Mouse (Mus musculus): ENCODE measurements around the gene Elovl6.

The Elovl6 gene

DNA sequence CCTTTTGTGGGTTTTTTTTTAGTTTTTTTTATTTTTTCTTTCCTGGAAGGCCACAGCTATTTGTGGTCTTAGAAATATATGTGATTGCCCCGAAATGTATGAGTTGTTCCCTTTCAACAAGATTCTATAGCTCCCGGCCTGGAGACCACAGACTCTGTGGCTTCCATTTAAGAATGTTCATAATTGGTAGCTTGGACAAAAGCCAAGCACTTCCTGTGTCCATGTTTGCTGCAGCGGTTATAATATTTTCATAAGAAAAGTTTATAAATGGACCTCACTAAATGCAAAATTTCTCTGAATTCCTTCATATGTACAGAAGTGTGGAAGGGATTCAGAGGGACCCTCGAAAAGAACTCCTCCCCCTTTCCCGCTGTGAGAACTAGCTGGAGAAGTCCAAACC lies 114.6 kb downstream of the Elovl6 start:
- no peak for DNase-seq (ENCODE audit: low spot score in 2 of 2)

DNA sequence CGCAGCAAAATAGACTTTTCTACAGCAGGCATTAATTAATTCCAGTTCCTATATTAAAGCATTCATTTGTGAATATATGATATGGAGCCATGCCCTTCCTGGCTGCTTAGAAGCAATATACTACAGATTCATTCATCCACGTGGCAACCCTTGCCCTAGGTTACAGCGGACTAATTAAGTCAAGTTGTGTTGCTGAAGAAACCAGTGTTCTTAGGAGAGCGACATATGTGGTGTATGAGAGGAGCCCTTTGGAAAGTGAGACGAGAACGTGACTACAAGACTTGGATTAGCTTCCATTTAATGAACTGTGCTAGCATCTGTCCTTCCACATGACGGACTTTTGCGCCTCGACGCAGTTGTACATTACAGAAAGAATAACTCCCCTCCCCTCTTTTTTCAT lies 115.2 kb downstream of the Elovl6 start:
- no peak for DNase-seq (ENCODE audit: low spot score in 2 of 2)

DNA sequence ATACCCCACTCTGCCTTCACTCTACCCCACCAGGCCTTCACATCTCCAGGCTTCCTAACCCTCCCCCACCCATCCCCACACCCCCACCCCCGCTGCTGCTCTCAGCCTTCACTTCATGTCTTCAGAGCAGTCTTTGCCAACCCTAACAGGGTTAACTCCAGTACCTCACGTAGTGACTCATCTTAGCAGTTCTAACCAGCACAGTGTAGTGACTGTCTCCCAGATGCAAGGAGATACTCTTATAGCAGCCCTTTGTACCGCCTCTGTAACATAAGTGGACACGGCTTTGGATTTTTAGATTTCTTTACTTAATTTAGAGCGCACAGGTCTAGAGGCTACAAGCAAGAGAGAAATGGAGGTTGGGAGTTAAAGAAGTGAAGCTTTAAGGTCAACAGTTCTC lies 116.4 kb downstream of the Elovl6 start:
- no peak for DNase-seq (ENCODE audit: low spot score in 2 of 2)

- DNase-seq (ENCODE audit: low spot score in 2 of 2) = no peak
Observed at GRCm38 (mm10) chr3:129649586-129650292, 117.6 kb downstream of the Elovl6 start.

- no peak for DNase-seq (ENCODE audit: low spot score in 2 of 2)
Observed at GRCm38 (mm10) chr3:129650293-129650612, 118.1 kb downstream of the Elovl6 start.

DNA sequence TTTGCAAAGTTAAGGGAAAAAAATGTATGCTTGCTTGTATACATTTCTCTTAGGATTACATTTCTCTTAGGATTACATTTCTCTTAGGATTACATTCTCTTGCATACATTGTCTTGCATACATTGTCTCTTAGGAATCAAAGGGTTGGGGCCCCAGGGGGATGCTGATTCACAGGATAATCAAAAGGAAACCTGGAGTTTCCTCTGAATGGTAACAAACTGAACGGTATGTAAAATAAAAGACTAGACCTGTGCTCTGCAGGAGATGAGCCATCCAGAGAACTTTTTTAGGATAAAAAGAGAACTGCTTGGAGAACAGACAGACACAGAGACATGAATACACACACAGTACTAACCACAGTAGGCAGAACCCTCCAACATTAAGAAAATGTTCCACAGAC lies 118.8 kb downstream of the Elovl6 start:
- DNase-seq (ENCODE audit: low spot score in 2 of 2) = no peak

DNA sequence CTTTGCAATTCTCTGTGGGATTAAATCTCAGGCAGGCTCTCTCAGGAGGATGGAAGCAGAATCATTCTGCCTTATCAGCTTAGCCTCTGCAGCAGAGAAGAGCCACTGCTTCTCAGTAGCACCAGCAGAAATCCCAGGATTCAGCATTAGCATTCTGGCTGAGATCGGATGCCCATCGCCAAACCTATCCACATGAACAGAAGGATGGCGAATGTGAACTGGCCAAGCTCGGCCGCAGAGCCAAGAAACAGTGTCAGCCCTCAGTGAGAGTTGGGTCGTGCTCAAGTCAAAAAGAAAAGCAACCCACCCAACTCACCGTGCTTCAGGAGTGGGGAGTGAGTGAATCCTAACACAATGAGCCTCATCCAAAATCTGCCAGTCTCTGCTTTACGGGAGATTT lies 119.6 kb downstream of the Elovl6 start:
- no peak for DNase-seq (ENCODE audit: low spot score in 2 of 2)

DNA sequence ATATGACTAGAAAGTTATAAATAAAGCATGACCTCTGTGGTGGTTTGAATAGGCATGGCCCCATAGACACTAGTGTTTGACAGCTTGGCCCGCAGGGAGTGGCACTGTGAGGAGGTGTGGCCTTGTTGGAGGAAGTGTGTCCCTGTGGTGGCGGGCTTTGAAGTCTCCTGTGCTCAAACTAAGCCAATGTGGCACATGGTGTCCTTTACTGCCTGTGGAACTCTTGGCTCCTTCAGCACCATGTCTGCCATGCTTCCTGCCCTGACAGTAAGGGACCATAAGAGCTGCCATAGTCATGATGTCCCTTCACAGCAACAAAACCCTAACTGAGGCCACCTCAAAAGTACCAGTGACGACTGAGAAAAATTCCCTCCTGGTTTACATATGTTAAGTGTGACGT lies 120.3 kb downstream of the Elovl6 start:
- no peak for DNase-seq (ENCODE audit: low spot score in 2 of 2)

- no peak for DNase-seq (ENCODE audit: low spot score in 2 of 2)
Observed at GRCm38 (mm10) chr3:129656540-129656939, 124.4 kb downstream of the Elovl6 start.

- no peak for DNase-seq (ENCODE audit: low spot score in 2 of 2)
Observed at GRCm38 (mm10) chr3:129657222-129657621, 125.1 kb downstream of the Elovl6 start.

DNA sequence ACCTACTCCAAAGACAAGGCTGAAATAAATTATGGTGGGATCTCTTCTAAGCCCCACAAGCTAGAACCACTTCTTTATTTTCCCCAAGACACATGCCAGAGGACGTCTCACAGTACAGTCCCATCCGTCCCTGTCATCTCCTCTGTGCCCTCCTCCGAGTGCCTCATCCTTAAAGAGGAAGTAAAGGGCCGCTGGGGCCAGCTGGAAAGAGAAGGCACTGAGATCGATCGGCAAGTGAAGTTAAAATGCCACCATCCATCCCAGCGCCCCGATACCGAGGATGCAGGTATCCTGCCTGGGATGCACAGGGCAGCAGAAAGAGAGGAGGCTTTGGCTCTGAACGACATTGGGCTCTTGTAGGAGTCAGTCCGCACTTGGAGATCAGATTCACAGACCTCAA lies 125.6 kb downstream of the Elovl6 start:
- no peak for DNase-seq (ENCODE audit: low spot score in 2 of 2)

GRCm38 (mm10) chr3:129658776-129659175 lies 126.6 kb downstream of the Elovl6 start:
- DNase-seq (ENCODE audit: low spot score in 2 of 2) = no peak

- DNase-seq (ENCODE audit: low spot score in 2 of 2) = no peak
Observed at GRCm38 (mm10) chr3:129663906-129664305, 131.8 kb downstream of the Elovl6 start.

DNA sequence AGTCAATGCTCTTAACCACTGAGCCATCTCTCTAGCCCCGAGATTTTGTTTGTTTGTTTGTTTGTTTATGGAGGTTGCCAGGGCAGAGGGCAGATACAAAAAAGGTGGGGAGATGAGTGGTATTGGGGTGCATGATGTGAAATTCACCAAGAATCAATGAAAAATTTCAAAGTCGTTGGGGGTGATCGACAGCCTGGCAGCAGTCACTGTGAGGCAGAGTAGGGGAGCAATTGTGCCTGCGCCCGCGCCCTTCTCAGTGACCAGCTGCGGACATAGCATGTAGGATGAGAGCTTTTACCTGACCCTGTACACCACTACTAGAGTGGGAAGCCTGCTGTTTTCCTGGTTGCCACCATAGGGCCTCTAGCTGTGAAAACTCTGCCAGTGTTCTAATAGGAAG lies 143.8 kb downstream of the Elovl6 start:
- no peak for DNase-seq (ENCODE audit: low spot score in 2 of 2)

- DNase-seq (ENCODE audit: low spot score in 2 of 2) = peak in 1 of 2 experiments; percentile 12
Observed at GRCm38 (mm10) chr3:129680258-129680657, 148.1 kb downstream of the Elovl6 start.

- DNase-seq (ENCODE audit: low spot score in 2 of 2) = no peak
Observed at GRCm38 (mm10) chr3:129681841-129682240, 149.7 kb downstream of the Elovl6 start.

DNA sequence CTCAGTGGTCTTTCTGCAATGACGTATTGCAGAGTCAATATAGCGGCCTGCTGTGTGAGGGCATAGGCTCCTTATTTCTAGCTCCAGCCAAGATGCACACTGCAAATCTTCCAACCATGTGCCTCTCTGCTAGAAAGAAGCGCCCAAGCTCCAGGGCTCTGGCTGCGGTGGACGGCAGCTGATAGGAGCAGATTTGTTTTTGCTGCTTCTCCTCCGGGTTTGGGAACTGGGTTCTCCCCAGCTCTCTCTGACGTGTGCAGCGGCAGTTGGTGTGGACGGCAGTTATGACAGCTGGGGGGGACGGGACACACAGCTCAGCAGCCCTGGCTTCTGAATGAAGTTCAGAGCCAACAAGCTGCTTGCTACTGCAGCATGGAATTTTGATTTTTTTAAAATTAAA lies 150.2 kb downstream of the Elovl6 start:
- DNase-seq (ENCODE audit: low spot score in 2 of 2) = peak; percentile 14 to 35

DNA sequence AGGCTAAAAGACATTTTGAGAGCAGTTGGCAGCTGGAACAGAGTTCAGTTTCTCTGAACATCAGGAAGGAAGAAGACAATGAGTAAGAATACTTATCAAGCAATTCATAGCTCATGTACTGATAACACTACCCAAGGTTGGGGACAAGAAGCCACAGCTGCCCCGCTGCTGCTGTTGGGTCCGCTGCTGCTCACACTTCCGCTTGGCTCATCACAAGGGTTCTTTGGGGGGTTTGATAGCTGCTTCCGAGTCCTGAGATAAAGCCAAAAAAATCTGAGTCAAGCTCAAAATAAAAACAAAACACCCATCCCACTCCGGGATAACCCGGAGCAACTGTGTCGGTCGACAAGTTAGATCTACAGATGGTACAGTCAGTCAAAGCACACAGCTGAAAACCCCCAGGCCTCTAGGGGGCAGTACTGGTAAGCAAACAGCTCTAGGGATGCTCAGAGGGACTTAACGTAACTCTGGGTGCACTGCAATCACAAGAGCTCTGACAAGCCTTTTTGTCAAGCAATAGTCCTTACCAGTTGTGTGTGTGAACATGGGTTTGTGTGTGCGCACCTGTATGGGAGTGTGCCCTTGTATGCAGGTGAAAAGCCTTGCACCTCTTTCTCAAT lies 151.0 kb downstream of the Elovl6 start:
- no peak for DNase-seq (ENCODE audit: low spot score in 2 of 2)

GRCm38 (mm10) chr3:129686196-129686595 lies 154.0 kb downstream of the Elovl6 start:
- no peak for DNase-seq (ENCODE audit: low spot score in 2 of 2)

DNA sequence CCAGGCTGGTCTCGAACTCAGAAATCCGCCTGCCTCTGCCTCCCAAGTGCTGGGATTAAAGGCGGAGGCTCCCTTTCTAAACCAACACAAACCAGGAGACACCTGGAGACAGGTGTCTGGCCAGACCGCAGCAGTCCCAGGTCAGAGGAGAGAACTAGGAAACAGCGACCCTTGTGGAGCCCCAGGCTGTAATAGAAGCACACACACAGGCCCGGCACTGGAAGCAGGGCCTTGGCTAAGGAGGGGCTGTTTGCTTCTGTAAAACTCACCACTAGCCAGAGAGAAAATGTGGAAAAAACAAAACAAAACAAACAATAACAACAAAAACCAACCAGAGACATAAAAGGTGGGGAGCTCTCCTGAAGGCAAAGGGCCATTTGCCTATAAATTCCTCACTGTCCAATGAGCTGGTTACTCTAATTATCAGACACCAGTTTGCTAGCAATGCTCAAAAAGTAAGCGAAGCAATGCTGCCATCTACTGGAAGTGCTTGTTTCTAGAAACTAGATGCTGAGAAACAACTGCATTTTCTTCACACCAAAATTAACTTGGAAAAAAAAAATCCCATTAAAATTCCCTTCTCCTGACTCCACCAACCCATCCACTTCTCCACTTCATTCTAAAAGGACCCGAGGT lies 154.7 kb downstream of the Elovl6 start:
- DNase-seq (ENCODE audit: low spot score in 2 of 2) = peak; percentile 48 to 81

DNA sequence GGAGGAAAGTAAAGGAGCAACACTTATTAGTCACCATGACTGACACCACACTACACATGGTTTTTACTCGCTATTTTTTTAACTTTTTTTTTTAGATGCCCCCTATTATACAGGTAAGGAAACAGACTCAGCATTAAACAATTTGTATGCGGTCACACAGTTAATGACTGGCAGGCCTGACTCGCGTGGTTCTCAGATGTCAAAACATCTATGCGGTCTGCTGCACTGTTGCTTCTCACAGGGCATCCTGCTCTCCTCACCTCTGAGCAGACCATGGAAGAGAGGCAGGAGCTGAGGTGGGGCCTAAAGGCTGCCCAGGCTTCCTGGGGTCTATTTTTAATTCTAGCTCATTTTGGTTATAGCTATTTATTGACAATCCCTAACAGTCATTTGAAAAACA lies 155.3 kb downstream of the Elovl6 start:
- no peak for DNase-seq (ENCODE audit: low spot score in 2 of 2)
